Mouse (Mus musculus): ENCODE measurements around the gene Mob2.

GRCm38 (mm10) chr7:142084395-142084794 is 23.5 kb upstream of the Mob2 start:
- TF ChIP-seq GATA1 (IDR thresholded peaks at IDR 0.05; ENCODE audit: low read length) = no peak
- TF ChIP-seq TAL1 (IDR thresholded peaks at IDR 0.05; ENCODE audit: low read length) = no peak
